Mouse (Mus musculus): ENCODE data around the gene Rbm8a. TPM values are rescaled to one million over a fixed set of nuclear protein-coding genes. Genes with fewer than 3 reads are reported as not detected.

The Rbm8a gene
- total and polyA plus RNA-seq, 2 experiments from 2014 or later: 38.5 to 110 TPM

DNA sequence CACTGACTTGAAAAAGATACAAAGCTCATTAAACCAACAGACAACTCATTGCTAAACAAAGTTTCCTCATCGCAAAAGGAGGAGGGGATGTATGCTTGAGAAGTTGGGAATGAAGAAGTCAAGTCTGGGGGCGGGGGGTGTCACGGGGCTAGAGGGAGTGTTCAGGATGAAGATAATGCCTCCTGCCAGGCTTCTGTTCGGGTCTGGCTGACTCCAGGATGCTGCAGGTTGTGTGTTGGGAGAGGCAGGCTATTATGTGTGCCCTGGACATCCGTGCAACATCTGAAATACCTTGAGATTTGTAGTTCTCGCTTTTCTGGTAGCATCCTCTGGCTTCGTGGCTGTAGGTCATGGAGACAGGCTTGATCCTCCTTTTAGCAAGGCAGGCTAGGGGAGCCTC, 48.7 kb downstream of the Rbm8a start:
- DNase-seq (no peak), ATAC-seq (no peak)
- TF ChIP-seq CTCF (IDR thresholded peaks at IDR 0.05; ENCODE audit: low read depth): no peak
- H3K9ac ChIP-seq: no peak overlapping the region
- 63% methylated on average over 7 of the region's 7 CpGs for WGBS
- no peaks in the 10 kb centered on the region for H3K9me3 ChIP-seq (ENCODE audit: low read length)
- peaks cover 7% of the 10 kb centered on the region; the same call in 1 of the 2 replicates for H3K4me1 ChIP-seq (ENCODE audit: insufficient read depth)
- no peak overlapping the region for H3K4me2 ChIP-seq (ENCODE audit: low read depth)
- no peak overlapping the region for H3K4me3 ChIP-seq (ENCODE audit: low read depth, low read length)
- H3K27ac ChIP-seq (ENCODE audit: low read depth, low read length): no peak overlapping the region
- no peaks in the 10 kb centered on the region for H3K27me3 ChIP-seq (ENCODE audit: insufficient read depth, low read length)
- no peaks in the 10 kb centered on the region for H3K36me3 ChIP-seq (ENCODE audit: insufficient read depth)

DNA sequence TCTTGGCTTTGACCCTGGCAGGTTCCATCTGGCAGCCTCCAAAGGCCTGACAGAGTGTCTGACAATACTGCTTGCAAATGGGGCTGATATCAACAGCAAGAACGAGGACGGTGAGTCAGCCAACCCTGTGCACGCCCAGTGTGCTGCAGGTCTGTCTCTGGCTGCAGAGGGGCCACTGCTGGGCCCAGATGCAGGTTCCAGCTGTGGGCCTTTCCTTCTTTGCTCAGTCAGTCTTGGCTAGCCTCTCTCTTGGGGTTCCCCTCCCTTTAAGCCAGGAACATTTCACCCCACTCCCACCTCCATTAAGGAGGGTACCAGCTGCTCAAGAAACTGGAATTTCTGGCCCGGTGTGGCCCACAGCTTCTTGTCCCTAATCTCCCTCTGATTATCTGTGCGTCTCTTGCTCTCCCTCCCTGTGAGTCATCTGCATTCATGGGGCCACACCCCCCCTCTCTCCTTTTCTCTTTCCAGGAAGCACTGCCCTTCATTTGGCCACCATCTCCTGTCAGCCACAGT, 49.5 kb downstream of the Rbm8a start:
- Histone ChIP-seq H3K9ac (no peak overlapping the region), H3K4me2 (ENCODE audit: low read depth) (no peak overlapping the region), H3K27ac (ENCODE audit: low read depth, low read length) (no peak overlapping the region), H3K27me3 (ENCODE audit: insufficient read depth, low read length) (no peaks in the 10 kb centered on the region; the same call in 1 of the 2 replicates), H3K4me1 (ENCODE audit: insufficient read depth) (peaks cover 7% of the 10 kb centered on the region; the same call in 1 of the 2 replicates), H3K9me3 (ENCODE audit: low read length) (no peaks in the 10 kb centered on the region), H3K36me3 (ENCODE audit: insufficient read depth) (no peaks in the 10 kb centered on the region), H3K4me3 (ENCODE audit: low read depth, low read length) (no peak overlapping the region)
- WGBS: 24% methylated on average over 5 of the region's 5 CpGs
- TF ChIP-seq CTCF (IDR thresholded peaks at IDR 0.05; ENCODE audit: low read depth): no peak
- no peak for ATAC-seq
- DNase-seq: no peak

GRCm38 (mm10) chr3:96680269-96680956, 50.7 kb downstream of the Rbm8a start:
- DNase-seq: peak; percentile 50
- Histone ChIP-seq H3K4me3 (ENCODE audit: low read depth, low read length) (no peak overlapping the region), H3K9me3 (ENCODE audit: low read length) (no peaks in the 10 kb centered on the region), H3K36me3 (ENCODE audit: insufficient read depth) (no peaks in the 10 kb centered on the region), H3K4me2 (ENCODE audit: low read depth) (no peak overlapping the region), H3K9ac (no peak overlapping the region), H3K27ac (ENCODE audit: low read depth, low read length) (no peak overlapping the region), H3K4me1 (ENCODE audit: insufficient read depth) (peaks cover 7% of the 10 kb centered on the region; the same call in 1 of the 2 replicates), H3K27me3 (ENCODE audit: insufficient read depth, low read length) (no peaks in the 10 kb centered on the region; the same call in 1 of the 2 replicates)
- WGBS: 15% methylated on average over 12 of the region's 12 CpGs
- no peak for TF ChIP-seq CTCF (IDR thresholded peaks at IDR 0.05; ENCODE audit: low read depth)
- ATAC-seq: peak; percentile 85

Other genes starting within 250 kb of the Rbm8a start
- not detected in 2 replicates for gene BC107364, start 177.6 kb upstream of the Rbm8a start, total RNA-seq (2014; rRNA removed)
- gene BC107364, start 177.6 kb upstream of the Rbm8a start, polyA plus RNA-seq (2015; fragmentation: Nextera tagmentation; extraction: Ambion mirVana): not detected in 2 replicates
- gene Hfe2, start 104.8 kb upstream of the Rbm8a start, total RNA-seq (2014; rRNA removed): 0.54 and 1.6 TPM in 2 replicates
- 0.82 and 1.4 TPM in 2 replicates for gene Hfe2, start 104.8 kb upstream of the Rbm8a start, polyA plus RNA-seq (2015; fragmentation: Nextera tagmentation; extraction: Ambion mirVana)
- gene Txnip, start 72.0 kb upstream of the Rbm8a start, total RNA-seq (2014; rRNA removed): 122 and 176 TPM in 2 replicates
- 116 and 135 TPM in 2 replicates for gene Txnip, start 72.0 kb upstream of the Rbm8a start, polyA plus RNA-seq (2015; fragmentation: Nextera tagmentation; extraction: Ambion mirVana)
- gene Gm16253, start 52.9 kb upstream of the Rbm8a start, total RNA-seq (2014; rRNA removed): not detected in 2 replicates
- gene Gm16253, start 52.9 kb upstream of the Rbm8a start, polyA plus RNA-seq (2015; fragmentation: Nextera tagmentation; extraction: Ambion mirVana): not detected in 2 replicates
- gene Polr3gl, start 35.8 kb upstream of the Rbm8a start, total RNA-seq (2014; rRNA removed): 25.7 and 31.8 TPM in 2 replicates
- gene Polr3gl, start 35.8 kb upstream of the Rbm8a start, polyA plus RNA-seq (2015; fragmentation: Nextera tagmentation; extraction: Ambion mirVana): 27.8 and 35.9 TPM in 2 replicates
- 17.7 and 19.3 TPM in 2 replicates for gene Ankrd34a, start 33.3 kb upstream of the Rbm8a start, total RNA-seq (2014; rRNA removed)
- gene Ankrd34a, start 33.3 kb upstream of the Rbm8a start, polyA plus RNA-seq (2015; fragmentation: Nextera tagmentation; extraction: Ambion mirVana): 17.6 and 19.2 TPM in 2 replicates
- gene Lix1l, start 28.8 kb upstream of the Rbm8a start, total RNA-seq (2014; rRNA removed): 53.5 and 59.9 TPM in 2 replicates
- gene Lix1l, start 28.8 kb upstream of the Rbm8a start, polyA plus RNA-seq (2015; fragmentation: Nextera tagmentation; extraction: Ambion mirVana): 3.5 and 3.7 TPM in 2 replicates
- 39.0 and 42.5 TPM in 2 replicates for gene Pex11b, start 5.4 kb downstream of the Rbm8a start, total RNA-seq (2014; rRNA removed)
- gene Pex11b, start 5.4 kb downstream of the Rbm8a start, polyA plus RNA-seq (2015; fragmentation: Nextera tagmentation; extraction: Ambion mirVana): 72.2 and 73.6 TPM in 2 replicates
- 0.31 and 0.38 TPM in 2 replicates for gene Gm42957, start 5.5 kb downstream of the Rbm8a start, total RNA-seq (2014; rRNA removed)
- gene Gm42957, start 5.5 kb downstream of the Rbm8a start, polyA plus RNA-seq (2015; fragmentation: Nextera tagmentation; extraction: Ambion mirVana): 0.07 TPM in 1 of 2 replicates, not detected in the other
- 2.2 and 2.8 TPM in 2 replicates for gene Itga10, start 15.7 kb downstream of the Rbm8a start, total RNA-seq (2014; rRNA removed)
- gene Itga10, start 15.7 kb downstream of the Rbm8a start, polyA plus RNA-seq (2015; fragmentation: Nextera tagmentation; extraction: Ambion mirVana): 0.25 and 0.57 TPM in 2 replicates
- gene Ankrd35, start 40.2 kb downstream of the Rbm8a start, total RNA-seq (2014; rRNA removed): 4.6 and 7.1 TPM in 2 replicates
- 2.9 and 4.7 TPM in 2 replicates for gene Ankrd35, start 40.2 kb downstream of the Rbm8a start, polyA plus RNA-seq (2015; fragmentation: Nextera tagmentation; extraction: Ambion mirVana)
- gene Pias3, start 66.5 kb downstream of the Rbm8a start, total RNA-seq (2014; rRNA removed): 25.0 and 29.8 TPM in 2 replicates
- 26.4 and 32.9 TPM in 2 replicates for gene Pias3, start 66.5 kb downstream of the Rbm8a start, polyA plus RNA-seq (2015; fragmentation: Nextera tagmentation; extraction: Ambion mirVana)
- gene Nudt17, start 78.6 kb downstream of the Rbm8a start, total RNA-seq (2014; rRNA removed): 5.6 and 8.4 TPM in 2 replicates
- gene Nudt17, start 78.6 kb downstream of the Rbm8a start, polyA plus RNA-seq (2015; fragmentation: Nextera tagmentation; extraction: Ambion mirVana): 11.0 and 11.7 TPM in 2 replicates
- 13.2 and 15.6 TPM in 2 replicates for gene Polr3c, start 97.7 kb downstream of the Rbm8a start, total RNA-seq (2014; rRNA removed)
- 19.5 and 28.4 TPM in 2 replicates for gene Polr3c, start 97.7 kb downstream of the Rbm8a start, polyA plus RNA-seq (2015; fragmentation: Nextera tagmentation; extraction: Ambion mirVana)
- 43.7 and 52.6 TPM in 2 replicates for gene Rnf115, start 97.7 kb downstream of the Rbm8a start, total RNA-seq (2014; rRNA removed)
- 58.2 and 63.6 TPM in 2 replicates for gene Rnf115, start 97.7 kb downstream of the Rbm8a start, polyA plus RNA-seq (2015; fragmentation: Nextera tagmentation; extraction: Ambion mirVana)
- gene Pdzk1, start 199.4 kb downstream of the Rbm8a start, total RNA-seq (2014; rRNA removed): 2.0 TPM in 1 of 2 replicates, not detected in the other
- gene Pdzk1, start 199.4 kb downstream of the Rbm8a start, polyA plus RNA-seq (2015; fragmentation: Nextera tagmentation; extraction: Ambion mirVana): 0.11 and 0.19 TPM in 2 replicates
- not detected in 2 replicates for gene Cd160, start 199.4 kb downstream of the Rbm8a start, total RNA-seq (2014; rRNA removed)
- gene Cd160, start 199.4 kb downstream of the Rbm8a start, polyA plus RNA-seq (2015; fragmentation: Nextera tagmentation; extraction: Ambion mirVana): 0.08 and 0.10 TPM in 2 replicates

Data from forebrain, postnatal 0 days (tissue).